Mouse (Mus musculus) MEL (cell line): Measurements from ENCODE around the gene Pik3ca.

Experiments used
- CTCF ChIP-seq, 3 experiments: IDR thresholded peaks in 2 of 3; conservative IDR thresholded peaks in 1 of 3; 2 replicates each; pipeline ENCODE4 v1.5.1; 2011 to 2012; ENCODE audit warnings: low read length in 3 of 3, low read depth in 2 of 3, mild to moderate bottlenecking in 2 of 3, improper control_type of control experiment in 1 of 3, inconsistent platforms in 1 of 3, mixed read lengths in 1 of 3, moderate library complexity in 1 of 3; ENCODE audit not compliant: control insufficient read depth in 1 of 3, insufficient read depth in 1 of 3, poor library complexity in 1 of 3, severe bottlenecking in 1 of 3
- ELF1 ChIP-seq: IDR thresholded peaks from 2 replicates; pipeline ENCODE4 v1.6.1; 2014; ENCODE audit warnings: low read depth, mild to moderate bottlenecking, inconsistent platforms, low read length, improper control_type of control experiment, moderate library complexity
- ZMIZ1 ChIP-seq: IDR thresholded peaks from 2 replicates; pipeline ENCODE4 v1.6.1; 2012; ENCODE audit warnings: low read depth, mild to moderate bottlenecking, inconsistent platforms, low read length, improper control_type of control experiment, moderate library complexity

DNA sequence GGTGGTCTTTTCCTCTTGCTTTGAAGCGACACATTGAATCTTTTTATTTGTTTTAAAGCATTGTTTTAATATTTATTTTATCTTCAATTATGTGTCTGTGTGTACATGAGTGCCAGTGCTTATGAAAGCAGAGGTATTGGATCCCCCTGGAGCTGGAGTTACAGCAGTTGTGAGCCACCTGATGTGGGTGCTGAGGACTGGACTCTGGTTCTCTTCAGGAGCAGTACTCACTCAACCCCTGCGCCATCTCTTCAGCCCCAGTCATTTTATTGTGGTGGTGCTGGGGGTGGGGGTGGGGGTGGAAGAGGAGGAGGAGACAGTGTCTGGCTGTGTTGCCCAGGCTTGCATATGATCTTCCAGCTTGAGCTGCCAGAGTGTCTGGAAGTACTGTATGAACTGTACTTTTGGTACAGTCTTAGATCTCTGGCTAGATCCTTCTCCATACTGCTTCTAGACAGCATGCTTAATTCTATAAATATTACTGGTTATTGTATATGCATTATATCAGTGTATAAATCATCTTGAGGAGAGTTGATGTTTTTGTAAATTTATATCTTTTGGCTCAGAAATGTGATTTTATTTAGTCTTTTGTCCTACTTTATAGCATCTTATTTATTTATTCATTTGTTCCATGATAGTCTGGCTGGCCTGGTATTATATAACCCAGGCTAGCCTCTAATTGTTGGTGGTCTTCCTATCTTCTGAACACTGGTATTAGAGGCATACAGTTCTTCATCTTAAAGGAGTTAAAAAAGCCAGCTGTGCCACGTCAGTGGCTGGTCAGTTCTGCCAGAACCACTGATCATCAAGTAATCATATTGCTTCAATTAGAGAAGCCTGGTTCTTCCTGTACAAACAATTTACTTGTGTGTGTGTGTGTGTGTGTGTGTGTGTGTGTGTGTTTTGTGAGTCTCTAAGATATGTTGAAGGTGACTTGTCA, 18.2 kb downstream of the Pik3ca start:
- TF ChIP-seq ZMIZ1 (no peak), CTCF (IDR thresholded peaks at IDR 0.05 in 2 of 3, conservative IDR thresholded peaks at IDR 0.05 in 1 of 3; ENCODE audit: control insufficient read depth in 1 of 3, insufficient read depth in 1 of 3, low read depth in 2 of 3, low read length in 3 of 3, poor library complexity in 1 of 3, severe bottlenecking in 1 of 3) (no peak), ELF1 (no peak)
